Mouse (Mus musculus): ENCODE results near the gene Tceal9.
"Not testable (repeated sequence)": the region's sequence is repeated elsewhere in the genome, so short reads cannot be mapped to it uniquely, and the experiment has no call there.

DNA sequence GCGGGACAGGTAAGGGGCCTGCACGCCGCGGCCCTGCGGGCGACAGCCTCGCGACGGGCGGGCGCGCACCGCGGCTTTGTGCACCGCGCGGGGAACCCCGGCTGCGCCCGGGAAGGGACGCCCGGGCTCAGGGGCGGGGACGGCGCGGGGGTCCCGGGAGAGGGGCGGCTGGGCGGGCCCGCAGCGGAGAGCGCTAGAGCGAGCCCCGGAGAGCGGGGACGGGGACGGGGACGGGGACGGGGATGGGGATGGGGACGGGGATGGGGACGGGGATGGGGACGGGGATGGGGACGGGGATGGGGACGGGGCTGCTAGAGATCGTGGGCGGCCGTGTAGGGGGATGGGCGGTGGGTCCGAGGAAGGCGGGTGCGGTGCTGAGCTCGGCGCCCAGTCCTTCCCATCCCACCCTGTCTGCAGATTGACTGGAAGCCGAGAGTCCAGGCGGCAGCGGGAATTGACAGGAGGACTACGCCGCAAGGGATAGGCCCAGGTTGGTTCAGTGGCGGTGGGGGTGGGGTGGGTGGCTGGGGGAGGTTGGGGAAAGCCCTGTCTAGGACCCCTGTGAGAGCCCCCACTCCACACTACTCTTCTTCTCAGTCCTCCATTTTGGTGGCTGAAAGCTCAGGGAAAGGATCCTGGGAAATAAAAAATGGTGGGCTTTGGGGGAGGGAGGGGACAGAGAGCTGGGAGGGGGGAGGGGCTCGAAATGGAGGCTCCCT, 25.7 kb downstream of the Tceal9 start:
- TF ChIP-seq POLR2A (IDR thresholded peaks at IDR 0.05; ENCODE audit: insufficient read depth, low read depth, low read length); CTCF (IDR thresholded peaks at IDR 0.05): not testable (repeated sequence)

Measured in heart, adult 2 months (tissue).